Mouse (Mus musculus) B cell, adult 2 months (primary cell): Measurements from ENCODE around the gene Fbxl17.

Experiments
- DNase-seq, 2 experiments: peaks; one replicate each; pipeline ENCODE4 v3.0.0; 2022

Gene Fbxl17

GRCm38 (mm10) chr17:63459712-63460495, 39.9 kb downstream of the Fbxl17 start:
- no peak for DNase-seq

DNA sequence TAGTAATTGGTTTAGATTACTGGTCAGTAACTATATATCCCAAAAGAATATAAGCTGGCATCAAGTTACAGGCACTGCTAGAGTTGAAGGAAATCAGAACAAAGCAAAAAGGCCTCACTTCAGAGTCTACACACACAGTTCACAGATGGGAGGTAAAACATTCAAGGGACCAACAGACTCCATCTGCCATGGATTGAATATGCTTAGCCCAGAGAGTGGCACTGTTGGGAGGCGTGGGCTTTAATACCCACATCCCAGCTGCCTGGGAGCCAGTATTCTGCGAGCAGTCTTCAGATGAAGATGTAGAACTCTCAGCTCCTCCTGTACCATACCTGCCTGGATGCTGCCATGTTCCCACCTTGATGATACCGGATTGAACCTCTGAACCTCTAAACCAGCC, 41.8 kb downstream of the Fbxl17 start:
- no peak for DNase-seq

GRCm38 (mm10) chr17:63451311-63452006, 48.4 kb downstream of the Fbxl17 start:
- no peak for DNase-seq

GRCm38 (mm10) chr17:63447691-63448090, 52.1 kb downstream of the Fbxl17 start:
- DNase-seq: no peak

GRCm38 (mm10) chr17:63446971-63447679, 52.7 kb downstream of the Fbxl17 start:
- no peak for DNase-seq

GRCm38 (mm10) chr17:63445212-63445611, 54.6 kb downstream of the Fbxl17 start:
- DNase-seq: no peak

GRCm38 (mm10) chr17:63437424-63437823, 62.4 kb downstream of the Fbxl17 start:
- DNase-seq: no peak

DNA sequence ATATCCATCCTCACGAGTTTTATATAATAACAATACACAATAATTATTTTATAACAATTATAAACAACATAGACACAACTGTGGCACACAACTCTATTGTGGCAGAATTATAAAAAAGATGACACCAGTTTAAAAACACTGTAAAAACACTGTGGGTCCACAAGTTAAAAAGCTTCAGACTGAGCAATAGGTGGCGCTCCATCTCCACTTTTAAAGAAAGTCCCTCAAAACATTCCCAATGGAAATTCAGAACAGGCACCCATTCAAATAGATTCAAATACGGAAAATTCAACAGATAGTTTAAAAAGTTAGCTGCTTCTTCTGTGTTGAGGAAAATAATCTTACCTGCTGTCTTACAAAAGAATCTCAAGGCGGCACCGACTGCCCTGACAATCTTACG, 65.7 kb downstream of the Fbxl17 start:
- DNase-seq: no peak

- no peak for DNase-seq
Observed at GRCm38 (mm10) chr17:63431650-63432049, 68.2 kb downstream of the Fbxl17 start.

DNA sequence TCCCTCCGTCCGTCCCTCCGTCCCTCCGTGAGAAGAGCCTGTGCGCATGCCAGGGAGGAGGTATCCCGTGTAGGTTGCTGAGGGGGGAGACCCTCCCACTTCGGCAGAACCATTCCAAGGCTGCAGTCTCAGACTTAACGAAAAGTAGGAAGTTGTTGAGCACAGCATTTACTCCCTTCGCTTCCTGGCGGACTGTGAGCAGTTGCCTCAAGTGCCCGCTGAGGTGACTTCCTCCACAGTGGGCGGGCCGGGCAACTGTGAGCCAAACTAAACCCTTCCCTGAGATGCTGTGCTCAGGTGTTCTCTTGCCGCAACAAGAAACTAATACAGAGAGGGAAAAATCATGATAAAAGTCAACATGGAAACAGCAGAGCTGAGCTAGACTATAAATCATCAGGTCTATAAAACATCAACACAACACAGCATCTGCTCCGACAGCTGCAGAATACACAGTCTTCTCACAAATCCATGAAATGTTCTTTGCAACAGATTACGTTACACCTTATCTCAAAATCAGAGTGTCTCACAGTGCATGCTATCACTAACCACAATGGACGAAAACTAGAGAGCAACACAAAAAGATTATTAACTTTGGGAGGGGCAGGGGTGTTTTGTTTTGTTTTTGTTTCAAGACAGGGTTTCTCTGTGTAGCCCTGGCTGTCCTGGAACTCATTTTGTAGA, 69.3 kb downstream of the Fbxl17 start:
- no peak for DNase-seq

GRCm38 (mm10) chr17:63423851-63424250, 76.0 kb downstream of the Fbxl17 start:
- DNase-seq: no peak

DNA sequence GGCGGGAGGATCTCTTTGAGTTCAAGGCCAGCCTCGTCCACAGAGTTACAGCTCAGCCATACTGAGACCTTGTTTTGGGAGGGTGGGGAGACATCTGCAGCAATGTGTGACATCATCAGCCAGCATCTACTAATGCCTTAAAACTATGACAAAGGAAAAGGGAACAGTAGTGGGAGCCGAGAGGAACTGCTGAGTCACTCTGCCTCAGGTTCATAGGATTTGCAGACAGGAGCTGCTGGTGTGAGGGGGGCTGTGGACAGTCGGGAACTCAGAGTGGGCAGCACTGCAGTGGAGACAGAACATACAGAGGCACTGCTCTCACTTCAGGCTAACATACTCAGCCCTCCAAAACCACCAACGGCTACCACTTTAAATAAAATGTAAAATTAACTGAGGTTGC, 77.1 kb downstream of the Fbxl17 start:
- no peak for DNase-seq

- DNase-seq: peak; percentile 21 to 24
Observed at GRCm38 (mm10) chr17:63421864-63422263, 78.0 kb downstream of the Fbxl17 start.

- no peak for DNase-seq
Observed at GRCm38 (mm10) chr17:63419503-63419902, 80.3 kb downstream of the Fbxl17 start.

DNA sequence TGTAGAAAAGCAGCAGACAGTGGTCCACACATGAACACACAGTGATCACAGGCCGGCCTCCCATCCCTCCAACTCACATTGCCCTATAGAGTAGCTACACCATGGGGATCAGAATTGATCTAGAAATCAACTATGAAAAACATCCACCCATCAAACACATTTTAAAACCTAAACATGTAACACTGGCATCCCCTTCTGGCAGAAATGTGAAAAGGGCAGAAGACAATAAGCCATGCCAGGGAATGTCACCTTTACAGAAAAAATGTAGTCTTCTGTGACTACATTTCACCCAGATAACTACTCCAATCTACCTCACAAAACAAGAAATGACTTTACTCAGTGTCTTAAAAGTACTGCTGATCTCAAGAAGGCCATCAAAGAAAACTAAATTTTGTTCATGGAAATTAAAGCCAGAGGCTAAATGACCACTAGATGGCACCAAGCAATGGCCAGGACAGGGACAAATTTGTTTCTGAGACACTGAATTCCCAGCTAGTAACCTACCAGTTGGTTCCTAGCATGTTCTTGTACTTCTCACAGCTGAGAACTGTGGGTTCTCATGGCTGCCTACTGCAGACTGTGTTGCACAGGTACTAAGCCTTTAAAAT, 85.7 kb downstream of the Fbxl17 start:
- peak; percentile 30 to 35 for DNase-seq

DNA sequence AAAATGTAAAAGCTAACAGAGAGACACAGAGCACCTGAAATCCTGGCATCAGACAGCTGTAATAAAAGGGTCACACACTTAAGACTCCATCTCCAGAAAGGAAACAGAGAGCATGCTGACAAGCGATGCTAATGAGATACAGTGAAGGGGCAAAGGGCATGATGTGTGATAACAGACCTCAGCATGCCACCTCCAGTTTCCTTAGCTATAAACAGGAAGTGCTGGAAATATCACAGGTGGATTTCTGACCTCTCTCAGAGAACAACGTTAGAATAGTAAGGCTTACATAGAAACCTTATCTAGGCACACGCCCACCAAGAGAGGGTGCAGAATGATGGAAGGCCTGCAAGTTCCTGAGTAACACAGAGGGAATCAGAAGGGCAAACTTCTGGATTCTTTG, 88.3 kb downstream of the Fbxl17 start:
- no peak for DNase-seq

GRCm38 (mm10) chr17:63410101-63410500, 89.7 kb downstream of the Fbxl17 start:
- DNase-seq: no peak

GRCm38 (mm10) chr17:63405955-63406354, 93.9 kb downstream of the Fbxl17 start:
- DNase-seq: no peak

- DNase-seq: no peak
Observed at GRCm38 (mm10) chr17:63405471-63405870, 94.3 kb downstream of the Fbxl17 start.

DNA sequence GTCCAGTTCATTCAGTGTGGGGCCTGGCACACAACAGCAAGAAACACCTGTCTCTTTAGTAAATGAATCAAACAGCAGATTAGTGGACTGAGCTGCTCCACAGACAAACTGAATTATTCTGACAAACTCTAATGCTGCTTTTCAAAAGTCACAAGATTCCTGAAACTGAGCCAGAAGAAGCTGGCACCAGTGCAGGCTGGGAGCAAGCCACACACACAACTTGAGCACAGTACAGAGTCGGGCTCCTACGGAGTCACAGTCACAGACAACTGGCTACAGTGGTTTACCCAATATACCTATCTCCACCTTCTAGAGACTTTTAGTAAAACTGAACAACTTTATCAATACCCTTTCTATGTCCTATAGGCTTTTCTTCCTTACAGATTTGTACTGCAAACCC, 94.8 kb downstream of the Fbxl17 start:
- DNase-seq: no peak

- no peak for DNase-seq
Observed at GRCm38 (mm10) chr17:63403801-63404415, 95.9 kb downstream of the Fbxl17 start.
